Mouse (Mus musculus) intestine, embryonic 15.5 days (tissue): ENCODE results near the gene Camta1. TPM values are rescaled to one million over a fixed set of nuclear protein-coding genes. Genes with fewer than 3 reads are reported as not detected.
A peak's percentile ranks its signal among the peaks of the same experiment; 100 is the strongest.

Experiments
- ATAC-seq: fragments of 200-750 bp; cut with Nextera tagmentation; 2 replicates; pipeline ENCODE4 v1.8.0; 2017; ENCODE audit warnings: moderate TSS enrichment, moderate library complexity
- H3K27ac ChIP-seq: fragments of 300-500 bp; sonication (generic); 2 replicates; pipeline ENCODE4 v1.5.1; 2015; ENCODE audit warnings: mild to moderate bottlenecking, inconsistent platforms
- H3K27me3 ChIP-seq: fragments of 300-500 bp; sonication (generic); replicated peaks from 2 replicates; pipeline ENCODE4 v1.6.1; 2015; ENCODE audit warnings: inconsistent platforms
- H3K36me3 ChIP-seq: fragments of 300-500 bp; sonication (generic); 2 replicates; pipeline ENCODE4 v1.6.1; 2015; ENCODE audit warnings: inconsistent platforms
- H3K4me1 ChIP-seq: fragments of 300-500 bp; sonication (generic); replicated peaks from 2 replicates; pipeline ENCODE4 v1.6.1; 2015; ENCODE audit warnings: inconsistent platforms
- H3K4me2 ChIP-seq: fragments of 300-500 bp; sonication (generic); replicated peaks from 2 replicates; pipeline ENCODE4 v1.6.1; 2015; ENCODE audit warnings: mild to moderate bottlenecking, inconsistent platforms
- H3K4me3 ChIP-seq: fragments of 300-500 bp; sonication (generic); replicated peaks from 2 replicates; pipeline ENCODE4 v1.5.1; 2015; ENCODE audit warnings: inconsistent platforms
- H3K9ac ChIP-seq: fragments of 300-500 bp; sonication (generic); 2 replicates; pipeline ENCODE4 v1.6.1; 2015; ENCODE audit warnings: inconsistent platforms
- H3K9me3 ChIP-seq: fragments of 300-500 bp; sonication (generic); 2 replicates; pipeline ENCODE4 v1.6.1; 2016; ENCODE audit warnings: inconsistent platforms
- WGBS: fragments of 180-500 bp; shearing (Covaris S2); methylation state at CpG from one replicate; pipeline ENCODE4 v1.1.7; 2015; 5-methylcytosine and 5-hydroxymethylcytosine counted together
- polyA plus RNA-seq: library from polyadenylated mRNA; unstranded; fragments of >200 nt; fragmentation: Nextera tagmentation; extraction: Ambion mirVana; gene quantifications from 2 replicates; pipeline ENCODE4 v1.2.1, GENCODE M21; 2015

Gene Camta1
- polyA plus RNA-seq, 1 experiment from 2014 or later, result 75.7 TPM

GRCm38 (mm10) chr4:151401685-151402397 is 459.8 kb downstream of the Camta1 start:
- no peaks in the 10 kb centered on the region for H3K9me3 ChIP-seq
- H3K9ac ChIP-seq, result no peak overlapping the region
- 86% methylated on average over 22 of the region's 22 CpGs for WGBS
- no peak for ATAC-seq
- H3K27ac ChIP-seq, result no peak overlapping the region
- H3K4me2 ChIP-seq, result no peak overlapping the region
- H3K4me1 ChIP-seq, result peaks cover 9% of the 10 kb centered on the region; the same call in 1 of the 2 replicates
- H3K36me3 ChIP-seq, result no peaks in the 10 kb centered on the region
- H3K27me3 ChIP-seq, result no peaks in the 10 kb centered on the region
- H3K4me3 ChIP-seq, result no peak overlapping the region

- Histone ChIP-seq H3K9ac (no peak overlapping the region), H3K4me3 (no peak overlapping the region), H3K4me2 (no peak overlapping the region), H3K27ac (no peak overlapping the region), H3K27me3 (no peaks in the 10 kb centered on the region), H3K4me1 (no peaks in the 10 kb centered on the region), H3K36me3 (no peaks in the 10 kb centered on the region), H3K9me3 (no peaks in the 10 kb centered on the region)
- WGBS, result 83% methylated on average over 7 of the region's 7 CpGs
- no peak for ATAC-seq
Measured at GRCm38 (mm10) chr4:151396536-151396935, 465.1 kb downstream of the Camta1 start.

- H3K4me2 ChIP-seq, result no peak overlapping the region
- no peak overlapping the region for H3K9ac ChIP-seq
- no peak overlapping the region for H3K27ac ChIP-seq
- H3K36me3 ChIP-seq, result no peaks in the 10 kb centered on the region
- 0 out of 2 replicates have a peak, but pooled peaks cover 5% of the 10 kb centered on the region for H3K4me1 ChIP-seq
- no peak overlapping the region for H3K4me3 ChIP-seq
- no peaks in the 10 kb centered on the region for H3K27me3 ChIP-seq
- H3K9me3 ChIP-seq, result no peaks in the 10 kb centered on the region
- WGBS, result 56% methylated on average over 11 of the region's 11 CpGs
- no peak for ATAC-seq
Measured at GRCm38 (mm10) chr4:151389345-151389744, 472.3 kb downstream of the Camta1 start.

- peak overlapping the region; percentile 40 for H3K4me3 ChIP-seq
- H3K36me3 ChIP-seq, result no peaks in the 10 kb centered on the region
- H3K4me1 ChIP-seq, result 0 out of 2 replicates have a peak, but pooled peaks cover 5% of the 10 kb centered on the region
- peak; percentile 65 for ATAC-seq
- WGBS, result 2% methylated on average over 24 of the region's 24 CpGs
- H3K9ac ChIP-seq, result peak overlapping the region; percentile 26; the same call in 1 of the 2 replicates
- H3K27ac ChIP-seq, result no peak overlapping the region
- H3K27me3 ChIP-seq, result no peaks in the 10 kb centered on the region
- H3K4me2 ChIP-seq, result peak overlapping the region; percentile 81
- no peaks in the 10 kb centered on the region for H3K9me3 ChIP-seq
Measured at GRCm38 (mm10) chr4:151386701-151387451, 474.8 kb downstream of the Camta1 start.

GRCm38 (mm10) chr4:151385985-151386700 is 475.5 kb downstream of the Camta1 start:
- Histone ChIP-seq H3K9me3 (no peaks in the 10 kb centered on the region), H3K36me3 (no peaks in the 10 kb centered on the region), H3K4me3 (peak overlapping the region; percentile 40), H3K9ac (no peak overlapping the region), H3K4me1 (0 out of 2 replicates have a peak, but pooled peaks cover 5% of the 10 kb centered on the region), H3K27me3 (no peaks in the 10 kb centered on the region), H3K4me2 (peak overlapping the region; percentile 81), H3K27ac (no peak overlapping the region)
- 7% methylated on average over 12 of the region's 12 CpGs for WGBS
- peak; percentile 51; the same call in 1 of the 2 replicates for ATAC-seq

- WGBS, result 59% methylated on average over 1 of the region's 1 CpGs
- H3K4me2 ChIP-seq, result no peak overlapping the region
- no peak for ATAC-seq
- no peaks in the 10 kb centered on the region for H3K27me3 ChIP-seq
- H3K4me1 ChIP-seq, result no peaks in the 10 kb centered on the region
- no peaks in the 10 kb centered on the region for H3K9me3 ChIP-seq
- H3K36me3 ChIP-seq, result no peaks in the 10 kb centered on the region
- H3K4me3 ChIP-seq, result no peak overlapping the region
- no peak overlapping the region for H3K9ac ChIP-seq
- H3K27ac ChIP-seq, result no peak overlapping the region
Measured at GRCm38 (mm10) chr4:151377731-151378130, 483.9 kb downstream of the Camta1 start.

- H3K27ac ChIP-seq, result no peak overlapping the region
- H3K4me1 ChIP-seq, result no peaks in the 10 kb centered on the region
- 87% methylated on average over 26 of the region's 26 CpGs for WGBS
- no peak overlapping the region for H3K4me3 ChIP-seq
- no peak overlapping the region for H3K4me2 ChIP-seq
- H3K9me3 ChIP-seq, result no peaks in the 10 kb centered on the region
- ATAC-seq, result no peak
- no peak overlapping the region for H3K9ac ChIP-seq
- H3K27me3 ChIP-seq, result no peaks in the 10 kb centered on the region
- no peaks in the 10 kb centered on the region for H3K36me3 ChIP-seq
Measured at GRCm38 (mm10) chr4:151376234-151376633, 485.4 kb downstream of the Camta1 start.

GRCm38 (mm10) chr4:151372855-151373566 is 488.7 kb downstream of the Camta1 start:
- Histone ChIP-seq H3K27me3 (no peaks in the 10 kb centered on the region), H3K4me3 (no peak overlapping the region), H3K9me3 (no peaks in the 10 kb centered on the region), H3K27ac (no peak overlapping the region), H3K36me3 (no peaks in the 10 kb centered on the region), H3K9ac (no peak overlapping the region), H3K4me1 (no peaks in the 10 kb centered on the region), H3K4me2 (no peak overlapping the region)
- ATAC-seq, result no peak
- WGBS, result 47% methylated on average over 12 of the region's 12 CpGs

GRCm38 (mm10) chr4:151366941-151367545 is 494.6 kb downstream of the Camta1 start:
- Histone ChIP-seq H3K9ac (no peak overlapping the region), H3K4me3 (no peak overlapping the region), H3K4me2 (no peak overlapping the region), H3K27ac (no peak overlapping the region), H3K27me3 (no peaks in the 10 kb centered on the region), H3K36me3 (no peaks in the 10 kb centered on the region), H3K4me1 (0 out of 2 replicates have a peak, but pooled peaks cover 4% of the 10 kb centered on the region), H3K9me3 (no peaks in the 10 kb centered on the region)
- ATAC-seq, result no peak
- WGBS, result 27% methylated on average over 14 of the region's 14 CpGs

- Histone ChIP-seq H3K9me3 (no peaks in the 10 kb centered on the region), H3K4me2 (no peak overlapping the region), H3K27me3 (no peaks in the 10 kb centered on the region), H3K27ac (no peak overlapping the region), H3K4me3 (no peak overlapping the region), H3K36me3 (no peaks in the 10 kb centered on the region), H3K9ac (no peak overlapping the region), H3K4me1 (no peaks in the 10 kb centered on the region)
- WGBS, result 51% methylated on average over 20 of the region's 20 CpGs
- ATAC-seq, result no peak
Measured at GRCm38 (mm10) chr4:151360976-151361673, 500.6 kb downstream of the Camta1 start.

GRCm38 (mm10) chr4:151355505-151355904 is 506.2 kb downstream of the Camta1 start:
- H3K9me3 ChIP-seq, result no peaks in the 10 kb centered on the region
- no peaks in the 10 kb centered on the region for H3K27me3 ChIP-seq
- peak overlapping the region; percentile 32 for H3K4me2 ChIP-seq
- ATAC-seq, result no peak
- no peak overlapping the region for H3K4me3 ChIP-seq
- H3K27ac ChIP-seq, result no peak overlapping the region
- H3K9ac ChIP-seq, result no peak overlapping the region
- H3K36me3 ChIP-seq, result no peaks in the 10 kb centered on the region
- H3K4me1 ChIP-seq, result peaks cover 11% of the 10 kb centered on the region
- WGBS, result 13% methylated on average over 12 of the region's 12 CpGs
